Mouse (Mus musculus) stomach, embryonic 15.5 days (tissue): ENCODE measurements around the gene Map6. TPM values are rescaled to one million over a fixed set of nuclear protein-coding genes. Genes with fewer than 3 reads are reported as not detected.
A peak's percentile ranks its signal among the peaks of the same experiment; 100 is the strongest.

Experiments
- ATAC-seq: fragments of 200-750 bp; cut with Nextera tagmentation; 2 replicates; pipeline ENCODE4 v1.8.0; 2017; ENCODE audit warnings: low read depth, moderate number of reproducible peaks, moderate TSS enrichment; ENCODE audit not compliant: insufficient read depth, low FRiP score
- H3K27ac ChIP-seq: fragments of 300-500 bp; sonication (generic); 2 replicates; pipeline ENCODE4 v1.5.1; 2015; ENCODE audit warnings: mild to moderate bottlenecking, inconsistent platforms
- H3K27me3 ChIP-seq: fragments of 300-500 bp; sonication (generic); replicated peaks from 2 replicates; pipeline ENCODE4 v1.6.1; 2015; ENCODE audit warnings: inconsistent platforms
- H3K36me3 ChIP-seq: fragments of 300-500 bp; sonication (generic); 2 replicates; pipeline ENCODE4 v1.6.1; 2015; ENCODE audit warnings: inconsistent platforms
- H3K4me1 ChIP-seq: fragments of 300-500 bp; sonication (generic); 2 replicates; pipeline ENCODE4 v1.6.1; 2015; ENCODE audit warnings: inconsistent platforms
- H3K4me2 ChIP-seq: fragments of 300-500 bp; sonication (generic); 2 replicates; pipeline ENCODE4 v1.6.1; 2015; ENCODE audit warnings: mild to moderate bottlenecking, inconsistent platforms
- H3K4me3 ChIP-seq: fragments of 300-500 bp; sonication (generic); replicated peaks from 2 replicates; pipeline ENCODE4 v1.5.1; 2015; ENCODE audit warnings: inconsistent platforms
- H3K9ac ChIP-seq: fragments of 300-500 bp; sonication (generic); 2 replicates; pipeline ENCODE4 v1.6.1; 2015; ENCODE audit warnings: inconsistent platforms
- H3K9me3 ChIP-seq: fragments of 300-500 bp; sonication (generic); 2 replicates; pipeline ENCODE4 v1.6.1; 2016; ENCODE audit warnings: inconsistent platforms
- WGBS: fragments of 180-500 bp; shearing (Covaris S2); methylation state at CpG from one replicate; pipeline ENCODE4 v1.1.7; 2015; 5-methylcytosine and 5-hydroxymethylcytosine counted together
- polyA plus RNA-seq: library from polyadenylated mRNA; unstranded; fragments of >200 nt; fragmentation: Nextera tagmentation; extraction: Ambion mirVana; gene quantifications from 2 replicates; pipeline ENCODE4 v1.2.1, GENCODE M21; 2015

Map6 gene
- polyA plus RNA-seq, 1 experiment from 2014 or later, result 6.7 TPM

GRCm38 (mm10) chr7:99236888-99237660 lies 30.2 kb upstream of the Map6 start:
- WGBS, result 50% methylated on average over 8 of the region's 8 CpGs
- H3K4me3 ChIP-seq, result no peak overlapping the region
- no peak for ATAC-seq
- H3K4me1 ChIP-seq, result peaks cover 7% of the 10 kb centered on the region; the same call in 1 of the 2 replicates
- no peaks in the 10 kb centered on the region for H3K9me3 ChIP-seq
- H3K27me3 ChIP-seq, result no peaks in the 10 kb centered on the region
- no peak overlapping the region for H3K27ac ChIP-seq
- H3K36me3 ChIP-seq, result no peaks in the 10 kb centered on the region
- H3K9ac ChIP-seq, result no peak overlapping the region
- no peak overlapping the region for H3K4me2 ChIP-seq

- Histone ChIP-seq H3K36me3 (no peaks in the 10 kb centered on the region), H3K4me3 (peak within 1 kb of the TSS; percentile 34), H3K9ac (no peak within 1 kb of the TSS), H3K4me2 (peak within 1 kb of the TSS; percentile 59), H3K27ac (no peak within 1 kb of the TSS), H3K4me1 (peaks cover 7% of the 10 kb centered on the region; the same call in 1 of the 2 replicates), H3K27me3 (no peaks in the 10 kb centered on the region), H3K9me3 (no peaks in the 10 kb centered on the region)
- WGBS, result 4% methylated on average over 13 of the region's 13 CpGs
- peak; percentile 93 for ATAC-seq
Measured at GRCm38 (mm10) chr7:99238417-99238816, 28.8 kb upstream of the Map6 start, which contains the start of gene Mogat2. Gene Mogat2, minus strand, starts transcription at chr7:99238619.

- Histone ChIP-seq H3K9me3 (no peaks in the 10 kb centered on the region), H3K27ac (no peak overlapping the region), H3K36me3 (no peaks in the 10 kb centered on the region), H3K27me3 (no peaks in the 10 kb centered on the region), H3K4me2 (no peak overlapping the region), H3K4me3 (no peak overlapping the region), H3K9ac (no peak overlapping the region), H3K4me1 (peaks cover 7% of the 10 kb centered on the region; the same call in 1 of the 2 replicates)
- WGBS, result 92% methylated on average over 11 of the region's 11 CpGs
- ATAC-seq, result no peak
Measured at GRCm38 (mm10) chr7:99242097-99242496, 25.1 kb upstream of the Map6 start.

- H3K9ac ChIP-seq, result no peak overlapping the region
- ATAC-seq, result no peak
- no peak overlapping the region for H3K27ac ChIP-seq
- H3K27me3 ChIP-seq, result no peaks in the 10 kb centered on the region
- no peaks in the 10 kb centered on the region for H3K4me1 ChIP-seq
- H3K4me2 ChIP-seq, result no peak overlapping the region
- H3K36me3 ChIP-seq, result no peaks in the 10 kb centered on the region
- WGBS, result 42% methylated on average over 5 of the region's 5 CpGs
- no peaks in the 10 kb centered on the region for H3K9me3 ChIP-seq
- no peak overlapping the region for H3K4me3 ChIP-seq
Measured at GRCm38 (mm10) chr7:99248157-99248742, 19.0 kb upstream of the Map6 start.

GRCm38 (mm10) chr7:99248906-99249581 lies 18.2 kb upstream of the Map6 start:
- peak overlapping the region; percentile 83 for H3K4me2 ChIP-seq
- 3% methylated on average over 43 of the region's 44 CpGs for WGBS
- peak overlapping the region; percentile 41 for H3K4me3 ChIP-seq
- no peak overlapping the region for H3K9ac ChIP-seq
- no peaks in the 10 kb centered on the region for H3K9me3 ChIP-seq
- ATAC-seq, result no peak
- H3K27ac ChIP-seq, result no peak overlapping the region
- no peaks in the 10 kb centered on the region for H3K36me3 ChIP-seq
- H3K4me1 ChIP-seq, result no peaks in the 10 kb centered on the region
- no peaks in the 10 kb centered on the region for H3K27me3 ChIP-seq

GRCm38 (mm10) chr7:99249582-99249911 lies 17.7 kb upstream of the Map6 start:
- Histone ChIP-seq H3K36me3 (no peaks in the 10 kb centered on the region), H3K4me2 (peak overlapping the region; percentile 83), H3K9me3 (no peaks in the 10 kb centered on the region), H3K9ac (no peak overlapping the region), H3K27ac (no peak overlapping the region), H3K4me3 (peak overlapping the region; percentile 41), H3K4me1 (no peaks in the 10 kb centered on the region), H3K27me3 (no peaks in the 10 kb centered on the region)
- 3% methylated on average over 10 of the region's 10 CpGs for WGBS
- ATAC-seq, result no peak

GRCm38 (mm10) chr7:99250386-99250785 lies 16.9 kb upstream of the Map6 start:
- H3K4me1 ChIP-seq, result no peaks in the 10 kb centered on the region
- no peaks in the 10 kb centered on the region for H3K9me3 ChIP-seq
- 32% methylated on average over 9 of the region's 9 CpGs for WGBS
- no peak overlapping the region for H3K27ac ChIP-seq
- H3K9ac ChIP-seq, result no peak overlapping the region
- H3K27me3 ChIP-seq, result no peaks in the 10 kb centered on the region
- no peak overlapping the region for H3K4me3 ChIP-seq
- H3K36me3 ChIP-seq, result no peaks in the 10 kb centered on the region
- ATAC-seq, result no peak
- no peak overlapping the region for H3K4me2 ChIP-seq

- Histone ChIP-seq H3K9ac (no peak overlapping the region), H3K27me3 (no peaks in the 10 kb centered on the region), H3K9me3 (no peaks in the 10 kb centered on the region), H3K4me3 (no peak overlapping the region), H3K27ac (no peak overlapping the region), H3K4me2 (no peak overlapping the region), H3K36me3 (no peaks in the 10 kb centered on the region), H3K4me1 (no peaks in the 10 kb centered on the region)
- ATAC-seq, result no peak
- 84% methylated on average over 7 of the region's 7 CpGs for WGBS
Measured at GRCm38 (mm10) chr7:99255006-99255405, 12.2 kb upstream of the Map6 start.

- no peaks in the 10 kb centered on the region for H3K9me3 ChIP-seq
- H3K4me1 ChIP-seq, result no peaks in the 10 kb centered on the region
- no peak overlapping the region for H3K4me3 ChIP-seq
- H3K9ac ChIP-seq, result no peak overlapping the region
- H3K36me3 ChIP-seq, result no peaks in the 10 kb centered on the region
- no peak overlapping the region for H3K4me2 ChIP-seq
- H3K27ac ChIP-seq, result no peak overlapping the region
- WGBS, result 50% methylated on average over 3 of the region's 3 CpGs
- ATAC-seq, result no peak
- peaks cover 17% of the 10 kb centered on the region for H3K27me3 ChIP-seq
Measured at GRCm38 (mm10) chr7:99261900-99262299, 5.3 kb upstream of the Map6 start.

GRCm38 (mm10) chr7:99263509-99263908 lies 3.7 kb upstream of the Map6 start:
- 54% methylated on average over 4 of the region's 4 CpGs for WGBS
- Histone ChIP-seq H3K9ac (no peak overlapping the region), H3K27me3 (peaks cover 33% of the 10 kb centered on the region), H3K36me3 (no peaks in the 10 kb centered on the region), H3K4me3 (no peak overlapping the region), H3K4me1 (peaks cover 16% of the 10 kb centered on the region), H3K4me2 (no peak overlapping the region), H3K27ac (no peak overlapping the region), H3K9me3 (no peaks in the 10 kb centered on the region)
- ATAC-seq, result no peak

GRCm38 (mm10) chr7:99264597-99264996 lies 2.6 kb upstream of the Map6 start:
- Histone ChIP-seq H3K9ac (no peak overlapping the region), H3K4me2 (no peak overlapping the region), H3K27ac (no peak overlapping the region), H3K9me3 (no peaks in the 10 kb centered on the region), H3K4me3 (no peak overlapping the region), H3K4me1 (peaks cover 26% of the 10 kb centered on the region), H3K27me3 (peaks cover 44% of the 10 kb centered on the region), H3K36me3 (no peaks in the 10 kb centered on the region)
- no peak for ATAC-seq

- H3K4me2 ChIP-seq, result peak overlapping the region; percentile 94
- no peak overlapping the region for H3K27ac ChIP-seq
- no peak overlapping the region for H3K9ac ChIP-seq
- peak overlapping the region; percentile 49 for H3K4me3 ChIP-seq
- H3K4me1 ChIP-seq, result peaks cover 26% of the 10 kb centered on the region
- ATAC-seq, result peak; percentile 63; the same call in 1 of the 2 replicates
- under 1% methylated on average over 59 of the region's 59 CpGs for WGBS
- no peaks in the 10 kb centered on the region for H3K9me3 ChIP-seq
- H3K36me3 ChIP-seq, result no peaks in the 10 kb centered on the region
- H3K27me3 ChIP-seq, result peaks cover 59% of the 10 kb centered on the region
Measured at GRCm38 (mm10) chr7:99267897-99268505, 754 bp downstream of the Map6 start.
